22 mouse cellular contexts compared by ENCODE assay signal in the genomic region with DNA sequence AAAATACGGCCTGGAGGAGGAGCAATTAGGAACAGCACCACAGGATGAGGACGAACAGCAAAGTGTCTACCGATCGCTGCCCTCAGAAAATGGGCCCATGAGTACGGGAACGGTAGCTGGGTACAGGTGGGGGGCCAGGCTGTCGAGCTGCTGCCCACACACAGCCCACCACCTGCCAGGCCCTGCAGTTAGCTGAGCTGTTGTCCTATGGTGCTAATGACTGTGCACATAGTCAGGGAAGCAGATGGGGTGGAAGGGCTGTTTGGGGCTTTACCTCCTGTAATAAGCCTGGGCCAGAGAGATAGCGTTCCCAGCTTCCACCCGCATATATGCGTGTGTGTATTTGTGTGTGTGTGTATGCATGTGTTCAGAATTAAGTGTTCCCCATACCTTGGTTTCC. TPM values are rescaled to one million over a fixed set of nuclear protein-coding genes. Genes with fewer than 3 reads are reported as not detected.
DNase-seq lines count a peak whose midpoint lies in the region; ATAC-seq and TF ChIP-seq lines count a peak whose summit lies in the region.
"Had no signal": no experiment of that assay in that cellular context is flagged by ENCODE, and none has a peak within 500 bp of the region (broad histone marks: within the 10 kb centered on the region; RNA-seq: fewer than 3 reads in every experiment).

No protein-coding gene starts in this region.

- TF ChIP-seq CTCF in forebrain, postnatal 0 days (IDR thresholded peaks at IDR 0.05; ENCODE audit: low read depth) = no peak
- no peak for TF ChIP-seq CTCF in kidney, adult 2 months (conservative IDR thresholded peaks at IDR 0.05; ENCODE audit: insufficient read depth, insufficient read length, low read depth, low read length)

- no peaks in the 10 kb centered on the region for H3K9me3 ChIP-seq in forebrain, embryonic 10.5 days
- H3K9me3 ChIP-seq in forebrain, postnatal 0 days (ENCODE audit: low read length) = no peaks in the 10 kb centered on the region
- H3K9me3 ChIP-seq in forebrain, embryonic 13.5 days (replicated peaks) = no peaks in the 10 kb centered on the region
- H3K9me3 ChIP-seq: heart, embryonic 13.5 days; hindbrain, embryonic 15.5 days; kidney, embryonic 15.5 days; megakaryocyte, embryonic 14.5 days had no signal

- ATAC-seq in forebrain, postnatal 0 days = no peak
- ATAC-seq in forebrain, embryonic 13.5 days = peak; percentile 28; the same call in 1 of the 2 replicates
- ATAC-seq: intestine, postnatal 0 days had no signal

- H3K4me1 ChIP-seq in forebrain, embryonic 10.5 days = peaks cover 69% of the 10 kb centered on the region
- H3K4me1 ChIP-seq in forebrain, postnatal 0 days (ENCODE audit: insufficient read depth) = peaks cover 25% of the 10 kb centered on the region
- H3K4me1 ChIP-seq in forebrain, embryonic 13.5 days = peaks cover 94% of the 10 kb centered on the region
- no peaks in the 10 kb centered on the region for H3K4me1 ChIP-seq in kidney, adult 2 months (ENCODE audit: control insufficient read depth, insufficient read depth, low read length)

- H3K36me3 ChIP-seq in forebrain, embryonic 10.5 days (replicated peaks) = no peaks in the 10 kb centered on the region; the same call in 1 of the 2 replicates
- H3K36me3 ChIP-seq in forebrain, postnatal 0 days (ENCODE audit: insufficient read depth) = no peaks in the 10 kb centered on the region
- no peaks in the 10 kb centered on the region for H3K36me3 ChIP-seq in forebrain, embryonic 13.5 days (ENCODE audit: poor library complexity, severe bottlenecking)
- H3K36me3 ChIP-seq in kidney, adult 2 months (ENCODE audit: control insufficient read depth, insufficient read depth, low read length) = no peaks in the 10 kb centered on the region
- H3K36me3 ChIP-seq: heart, embryonic 13.5 days; hindbrain, embryonic 15.5 days; kidney, embryonic 15.5 days had no signal

- H3K27ac ChIP-seq in forebrain, embryonic 10.5 days = 0 out of 2 replicates have a peak overlapping the region, but pooled peaks have one; percentile 41
- H3K27ac ChIP-seq in forebrain, postnatal 0 days (ENCODE audit: low read depth, low read length) = no peak overlapping the region
- H3K27ac ChIP-seq in forebrain, embryonic 13.5 days = 0 out of 2 replicates have a peak overlapping the region, but pooled peaks have one; percentile 6
- H3K27ac ChIP-seq in kidney, adult 2 months (ENCODE audit: insufficient read depth, low read depth, low read length) = no peak overlapping the region
- H3K27ac ChIP-seq: heart, adult 2 months; heart, embryonic 13.5 days; hindbrain, embryonic 15.5 days; left cerebral cortex, adult 2 months; liver, embryonic 14.5 days had no signal

- TF ChIP-seq POLR2A in kidney, adult 2 months (IDR thresholded peaks at IDR 0.05; ENCODE audit: low read depth, low read length) = no peak

- WGBS in forebrain, embryonic 10.5 days = 83% methylated on average over 10 of the region's 10 CpGs
- 59% methylated on average over 10 of the region's 10 CpGs for WGBS in forebrain, postnatal 0 days
- 47% methylated on average over 10 of the region's 10 CpGs for WGBS in forebrain, embryonic 13.5 days
- 92% methylated on average over 10 of the region's 10 CpGs for WGBS in kidney, adult 2 months

- no peak for DNase-seq in forebrain, embryonic 10.5 days (ENCODE audit: extremely low spot score, low spot score)
- DNase-seq in forebrain, postnatal 0 days = no peak
- DNase-seq in layer of hippocampus, adult 18-20 months (ENCODE audit: low spot score in 2 of 2) = peak; percentile 60 to 83
- no peak for DNase-seq in layer of hippocampus, postnatal 25 days (ENCODE audit: extremely low spot score in 1 of 2, low spot score in 1 of 2)
- peak; percentile 85 for DNase-seq in layer of hippocampus, adult 9-11 months
- DNase-seq in cerebellum, postnatal 4 days (ENCODE audit: low spot score in 2 of 2) = no peak
- DNase-seq in kidney, adult 2 months = no peak
- DNase-seq: adrenal gland, postnatal 10 days; cerebellum, adult 8-10 months; gastrocnemius, postnatal 36 days; heart, adult 2 months; heart, postnatal 14 days; kidney, postnatal 36 days; lung, embryonic 14.5 days had no signal

- no peak overlapping the region for H3K9ac ChIP-seq in forebrain, postnatal 0 days
- H3K9ac ChIP-seq in forebrain, embryonic 13.5 days = no peak overlapping the region
- H3K9ac ChIP-seq: heart, embryonic 13.5 days; hindbrain, embryonic 15.5 days; kidney, embryonic 15.5 days; liver, embryonic 14.5 days; lung, embryonic 14.5 days had no signal

- no peak overlapping the region for H3K4me3 ChIP-seq in forebrain, embryonic 10.5 days
- H3K4me3 ChIP-seq in forebrain, postnatal 0 days (ENCODE audit: low read depth, low read length) = no peak overlapping the region
- no peak overlapping the region for H3K4me3 ChIP-seq in forebrain, embryonic 13.5 days
- H3K4me3 ChIP-seq in kidney, adult 2 months (ENCODE audit: insufficient read depth, low read depth, low read length) = no peak overlapping the region
- H3K4me3 ChIP-seq: heart, adult 2 months; heart, embryonic 13.5 days; hindbrain, embryonic 15.5 days; kidney, embryonic 15.5 days; left cerebral cortex, adult 2 months; megakaryocyte, embryonic 14.5 days had no signal

- no peak overlapping the region for H3K4me2 ChIP-seq in forebrain, postnatal 0 days (ENCODE audit: low read depth)
- no peak overlapping the region for H3K4me2 ChIP-seq in forebrain, embryonic 13.5 days
- H3K4me2 ChIP-seq: heart, embryonic 13.5 days; hindbrain, embryonic 15.5 days; kidney, embryonic 15.5 days; lung, embryonic 14.5 days had no signal

- H3K27me3 ChIP-seq in forebrain, embryonic 10.5 days (ENCODE audit: poor library complexity, severe bottlenecking) = peaks cover 61% of the 10 kb centered on the region
- H3K27me3 ChIP-seq in forebrain, postnatal 0 days (ENCODE audit: insufficient read depth, low read length) = no peaks in the 10 kb centered on the region
- H3K27me3 ChIP-seq in forebrain, embryonic 13.5 days = no peaks in the 10 kb centered on the region
- no peaks in the 10 kb centered on the region for H3K27me3 ChIP-seq in kidney, adult 2 months (replicated peaks; ENCODE audit: control insufficient read depth, insufficient read depth, low read length)
- H3K27me3 ChIP-seq: hindbrain, embryonic 15.5 days had no signal

RNA-seq across cellular contexts. Expression of a gene that starts 52.7 kb away (rescaled TPM):
- polyA plus RNA-seq in forebrain, embryonic 10.5 days (2016; fragmentation: Nextera tagmentation; extraction: Ambion mirVana) = 6.5 and 7.1 TPM in 2 replicates
- 120 and 150 TPM in 2 replicates for total RNA-seq in forebrain, postnatal 0 days (2014; rRNA removed)
- polyA plus RNA-seq in forebrain, postnatal 0 days (2015; fragmentation: Nextera tagmentation; extraction: Ambion mirVana) = 10.3 and 12.2 TPM in 2 replicates
- 100 to 1,000 TPM; 238 to 241 TPM for total RNA-seq in layer of hippocampus, adult 18-20 months (2021)
- 100 to 1,000 TPM; 213 TPM for total RNA-seq in layer of hippocampus, postnatal 25 days (2021)
- 15.3 and 18.6 TPM in 2 replicates for polyA plus RNA-seq in forebrain, embryonic 13.5 days (2015; fragmentation: Nextera tagmentation; extraction: Ambion mirVana)
- polyA plus RNA-seq in kidney, adult 2 months (2012; rRNA removed) = 17.8 and 18.1 TPM in 2 replicates

Comparison
In these comparisons a context has a peak if more than half of its experiments do, and no peak if none do; other contexts are left out.
1. DNase-seq: peak in layer of hippocampus, adult 18-20 months (2 of 2) and layer of hippocampus, adult 9-11 months (single experiment); none in forebrain, embryonic 10.5 days (single experiment), forebrain, postnatal 0 days (single experiment), layer of hippocampus, postnatal 25 days (0 of 2), cerebellum, postnatal 4 days (0 of 2) and kidney, adult 2 months (single experiment).
2. H3K27ac ChIP-seq: peak in forebrain, embryonic 10.5 days (single experiment) and forebrain, embryonic 13.5 days (single experiment); none in forebrain, postnatal 0 days (single experiment) and kidney, adult 2 months (single experiment).